8 mouse cellular contexts compared by ENCODE assay signal in the genomic region with DNA sequence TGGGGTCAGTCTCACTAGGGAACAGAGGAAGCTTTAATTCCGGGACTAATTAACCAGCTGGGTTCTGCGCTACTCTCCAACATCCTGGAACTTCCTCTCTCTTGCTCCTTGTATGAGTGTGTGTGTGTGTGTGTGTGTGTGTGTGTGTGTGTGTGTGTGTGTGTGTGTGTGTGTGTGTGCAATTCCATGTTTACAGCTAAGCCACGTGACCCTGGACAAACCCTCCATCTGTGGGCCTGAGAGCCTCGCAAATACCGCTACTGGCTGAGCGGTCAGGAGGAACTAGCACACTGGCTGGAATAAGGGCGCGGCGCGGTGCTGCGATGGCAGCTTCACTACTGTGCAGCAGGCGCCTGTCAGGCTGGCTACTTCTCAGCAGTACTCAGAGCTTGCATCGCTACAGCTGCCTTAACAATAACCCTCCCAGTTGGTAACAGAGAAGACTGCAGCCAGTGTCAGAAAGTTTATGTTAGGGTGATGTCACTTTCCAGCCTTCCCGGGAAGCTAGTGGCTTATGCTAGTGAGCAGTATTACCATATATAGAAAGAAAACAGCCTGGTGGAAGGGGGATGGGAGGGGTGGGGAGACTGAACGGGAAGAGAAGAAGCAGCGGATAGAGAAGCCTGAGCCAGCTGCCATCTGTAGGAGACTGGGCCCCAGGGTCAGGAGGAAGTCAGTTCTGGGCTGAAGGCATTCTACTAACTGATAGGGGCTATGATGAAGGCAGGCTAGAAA. TPM values are rescaled to one million over a fixed set of nuclear protein-coding genes. Genes with fewer than 3 reads are reported as not detected.
DNase-seq lines count a peak whose midpoint lies in the region; ATAC-seq and TF ChIP-seq lines count a peak whose summit lies in the region.

No protein-coding gene starts in this region.

- TF ChIP-seq POLR2A in bone marrow, adult 2 months (IDR thresholded peaks at IDR 0.05; ENCODE audit: borderline replicate concordance, control insufficient read depth, low read depth, low read length) = peak; percentile 40; the same call in 1 of the 2 replicates
- no peak for TF ChIP-seq POLR2A in liver, adult 2 months (IDR thresholded peaks at IDR 0.05; ENCODE audit: extremely low read depth, insufficient read depth, low read length)

- H3K4me1 ChIP-seq in bone marrow, adult 2 months (ENCODE audit: control insufficient read depth, insufficient read depth, low read length) = no peaks in the 10 kb centered on the region; the same call in 1 of the 2 replicates
- H3K4me1 ChIP-seq in embryonic facial prominence, embryonic 15.5 days = peaks cover 18% of the 10 kb centered on the region
- peaks cover 24% of the 10 kb centered on the region for H3K4me1 ChIP-seq in heart, embryonic 12.5 days (replicated peaks)
- H3K4me1 ChIP-seq in kidney, embryonic 16.5 days (ENCODE audit: insufficient read depth, low read length) = peaks cover 18% of the 10 kb centered on the region
- no peaks in the 10 kb centered on the region for H3K4me1 ChIP-seq in liver, adult 2 months (ENCODE audit: control insufficient read depth, insufficient read depth, low read length)

- H3K4me3 ChIP-seq in bone marrow, adult 2 months (replicated peaks; ENCODE audit: control insufficient read depth, low read depth, low read length) = peak overlapping the region; percentile 4
- peak overlapping the region; percentile 34 for H3K4me3 ChIP-seq in embryonic facial prominence, embryonic 15.5 days (replicated peaks)
- H3K4me3 ChIP-seq in heart, embryonic 12.5 days = peak overlapping the region; percentile 26
- H3K4me3 ChIP-seq in kidney, embryonic 16.5 days (ENCODE audit: low read length) = peak overlapping the region; percentile 39
- H3K4me3 ChIP-seq in liver, adult 2 months (ENCODE audit: insufficient read depth, low read depth, low read length) = peak overlapping the region; percentile 2; the same call in 1 of the 2 replicates

- DNase-seq in 3T3-L1 (ENCODE audit: low read depth, low spot score) = peak; percentile 90
- DNase-seq in liver, adult 2 months (ENCODE audit: extremely low read depth, low read depth, low spot score) = peak; percentile 57
- peak; percentile 12 to 46 for DNase-seq in monocyte, adult 2 months (ENCODE audit: low read depth in 1 of 2, low spot score in 2 of 2)
- peak; percentile 22 for DNase-seq in splenic B cell, adult 2 months (ENCODE audit: low read depth, low spot score)

- peak; percentile 86 for ATAC-seq in embryonic facial prominence, embryonic 15.5 days (ENCODE audit: insufficient number of reproducible peaks, low FRiP score, low TSS enrichment, low read depth)
- peak; percentile 88 for ATAC-seq in heart, embryonic 12.5 days (ENCODE audit: insufficient number of reproducible peaks, low FRiP score)
- ATAC-seq in kidney, embryonic 16.5 days (ENCODE audit: low FRiP score, low TSS enrichment) = peak; percentile 97

- H3K9me3 ChIP-seq in embryonic facial prominence, embryonic 15.5 days (replicated peaks) = no peaks in the 10 kb centered on the region
- H3K9me3 ChIP-seq in heart, embryonic 12.5 days (replicated peaks) = no peaks in the 10 kb centered on the region; the same call in 1 of the 2 replicates
- H3K9me3 ChIP-seq in kidney, embryonic 16.5 days (ENCODE audit: low read length) = peaks cover 6% of the 10 kb centered on the region; the same call in 1 of the 2 replicates

- H3K4me2 ChIP-seq in embryonic facial prominence, embryonic 15.5 days (replicated peaks) = peak overlapping the region; percentile 57
- H3K4me2 ChIP-seq in heart, embryonic 12.5 days = peak overlapping the region; percentile 59
- peak overlapping the region; percentile 63 for H3K4me2 ChIP-seq in kidney, embryonic 16.5 days (replicated peaks; ENCODE audit: low read depth, low read length)

- peak overlapping the region; percentile 76 for H3K27ac ChIP-seq in bone marrow, adult 2 months (ENCODE audit: control insufficient read depth, insufficient read depth, low read depth, low read length, poor library complexity)
- H3K27ac ChIP-seq in embryonic facial prominence, embryonic 15.5 days (replicated peaks) = peak overlapping the region; percentile 92
- peak overlapping the region; percentile 96 for H3K27ac ChIP-seq in heart, embryonic 12.5 days (ENCODE audit: poor library complexity, severe bottlenecking)
- H3K27ac ChIP-seq in kidney, embryonic 16.5 days (ENCODE audit: low read length) = peak overlapping the region; percentile 98
- H3K27ac ChIP-seq in liver, adult 2 months (replicated peaks; ENCODE audit: insufficient read depth, low read depth, low read length) = peak overlapping the region; percentile 68

- 2% methylated on average over 16 of the region's 16 CpGs for WGBS in bone marrow, adult 2 months
- 2% methylated on average over 16 of the region's 16 CpGs for WGBS in embryonic facial prominence, embryonic 15.5 days
- WGBS in heart, embryonic 12.5 days = 3% methylated on average over 16 of the region's 16 CpGs
- under 1% methylated on average over 16 of the region's 16 CpGs for WGBS in kidney, embryonic 16.5 days
- WGBS in liver, adult 2 months = 19% methylated on average over 16 of the region's 16 CpGs

- H3K36me3 ChIP-seq in embryonic facial prominence, embryonic 15.5 days = no peaks in the 10 kb centered on the region
- no peaks in the 10 kb centered on the region for H3K36me3 ChIP-seq in heart, embryonic 12.5 days
- H3K36me3 ChIP-seq in kidney, embryonic 16.5 days (ENCODE audit: insufficient read depth, low read length) = no peaks in the 10 kb centered on the region
- no peaks in the 10 kb centered on the region for H3K36me3 ChIP-seq in liver, adult 2 months (ENCODE audit: control insufficient read depth, insufficient read depth, low read length)
- no peaks in the 10 kb centered on the region for H3K36me3 ChIP-seq in splenic B cell, adult 2 months (ENCODE audit: control insufficient read depth, insufficient read depth, low read length, poor library complexity, severe bottlenecking)

- H3K27me3 ChIP-seq in embryonic facial prominence, embryonic 15.5 days = no peaks in the 10 kb centered on the region
- H3K27me3 ChIP-seq in heart, embryonic 12.5 days (replicated peaks) = no peaks in the 10 kb centered on the region
- no peaks in the 10 kb centered on the region for H3K27me3 ChIP-seq in kidney, embryonic 16.5 days (ENCODE audit: insufficient read depth, low read length)
- H3K27me3 ChIP-seq in liver, adult 2 months (ENCODE audit: control insufficient read depth, insufficient read depth, low read length) = no peaks in the 10 kb centered on the region
- H3K27me3 ChIP-seq in splenic B cell, adult 2 months (ENCODE audit: control insufficient read depth, insufficient read depth, low read length, poor library complexity, severe bottlenecking) = no peaks in the 10 kb centered on the region

- no peaks in the 10 kb centered on the region for H3K79me2 ChIP-seq in liver, adult 2 months (ENCODE audit: control insufficient read depth, insufficient read depth, low read length)

- no peak overlapping the region for H3K9ac ChIP-seq in embryonic facial prominence, embryonic 15.5 days
- peak overlapping the region; percentile 65 for H3K9ac ChIP-seq in heart, embryonic 12.5 days
- H3K9ac ChIP-seq in kidney, embryonic 16.5 days (replicated peaks; ENCODE audit: low read length) = peak overlapping the region; percentile 55
- peak overlapping the region; percentile 5 for H3K9ac ChIP-seq in liver, adult 2 months (ENCODE audit: low read depth, low read length)

- no peak for TF ChIP-seq CTCF in bone marrow, adult 2 months (IDR thresholded peaks at IDR 0.05; ENCODE audit: control insufficient read depth, insufficient read depth, low read length)
- no peak for TF ChIP-seq CTCF in liver, adult 2 months (IDR thresholded peaks at IDR 0.05; ENCODE audit: low read depth, low read length)

RNA-seq across cellular contexts. Expression of gene Itgb1, which starts 30.9 kb away (rescaled TPM):
- 49.9 and 69.5 TPM in 2 replicates for polyA plus RNA-seq in bone marrow, adult 2 months (2011; ENCODE audit: insufficient read depth, insufficient read length, low replicate concordance, missing spikeins)
- polyA plus RNA-seq in embryonic facial prominence, embryonic 15.5 days (2015; fragmentation: Nextera tagmentation; extraction: Ambion mirVana) = 259 and 261 TPM in 2 replicates
- 474 and 476 TPM in 2 replicates for polyA plus RNA-seq in heart, embryonic 12.5 days (2016; fragmentation: Nextera tagmentation; extraction: Ambion mirVana)
- polyA plus RNA-seq in kidney, embryonic 16.5 days (2015; fragmentation: Nextera tagmentation; extraction: Ambion mirVana) = 288 and 305 TPM in 2 replicates
- total RNA-seq in liver, adult 2 months (2014; rRNA removed) = 109 and 119 TPM in 2 replicates
- 23.5 and 24.8 TPM in 2 replicates for polyA plus RNA-seq in liver, adult 2 months (2012; rRNA removed)

Comparison
In these comparisons a context has a peak if more than half of its experiments do, and no peak if none do; other contexts are left out.
1. Peak in every context shown above with its lines: DNase-seq, ATAC-seq, H3K4me3 ChIP-seq and H3K27ac ChIP-seq.
2. DNase-seq: peak in every context shown above with its lines; median percentile 90 in 3T3-L1; 57 in liver, adult 2 months; 29 in monocyte, adult 2 months; 22 in splenic B cell, adult 2 months.